Mouse (Mus musculus) cerebellum, adult 8-10 months (tissue): ENCODE measurements around the gene Synpo2.

Experiments used
- DNase-seq: peaks from one replicate; pipeline ENCODE4 v3.0.0; 2022

The Synpo2 gene

DNA sequence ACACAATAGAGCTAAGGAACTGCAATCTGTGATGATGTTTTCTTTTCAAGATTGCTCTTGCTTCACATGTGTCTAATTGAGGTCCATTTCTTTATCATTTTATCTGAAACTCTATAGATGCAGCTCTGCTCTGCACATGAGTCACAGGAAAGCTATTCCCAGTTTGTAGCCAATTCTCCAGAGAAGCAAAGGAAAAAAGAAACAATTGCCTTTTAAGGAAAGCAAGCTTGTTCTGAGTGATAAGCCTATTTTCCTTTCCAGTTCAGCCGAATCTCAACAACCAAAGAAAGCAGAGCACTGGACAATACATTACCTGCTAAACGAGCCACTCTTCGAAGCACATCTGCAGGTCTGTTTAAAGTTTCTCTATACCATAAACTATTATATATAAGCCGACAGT, 31.3 kb downstream of the Synpo2 start:
- DNase-seq, result no peak

DNA sequence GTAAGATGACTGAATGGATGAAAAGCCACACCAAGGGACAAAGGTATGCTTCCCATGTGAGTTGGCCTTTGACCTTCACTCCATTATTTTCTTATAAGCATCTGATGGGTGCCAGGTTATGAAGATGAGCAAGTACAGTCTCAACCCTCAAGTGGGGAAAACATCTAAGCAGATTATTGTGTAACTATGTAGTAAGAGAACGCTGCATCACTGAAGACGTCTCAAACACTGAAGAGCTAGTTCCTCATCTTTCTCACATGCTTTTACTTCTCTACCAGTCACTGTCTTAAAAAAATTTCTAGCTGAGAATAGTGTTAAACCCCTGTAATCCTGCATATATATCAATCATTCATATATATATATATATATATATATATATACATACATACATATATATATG, 34.2 kb downstream of the Synpo2 start:
- no peak for DNase-seq

DNA sequence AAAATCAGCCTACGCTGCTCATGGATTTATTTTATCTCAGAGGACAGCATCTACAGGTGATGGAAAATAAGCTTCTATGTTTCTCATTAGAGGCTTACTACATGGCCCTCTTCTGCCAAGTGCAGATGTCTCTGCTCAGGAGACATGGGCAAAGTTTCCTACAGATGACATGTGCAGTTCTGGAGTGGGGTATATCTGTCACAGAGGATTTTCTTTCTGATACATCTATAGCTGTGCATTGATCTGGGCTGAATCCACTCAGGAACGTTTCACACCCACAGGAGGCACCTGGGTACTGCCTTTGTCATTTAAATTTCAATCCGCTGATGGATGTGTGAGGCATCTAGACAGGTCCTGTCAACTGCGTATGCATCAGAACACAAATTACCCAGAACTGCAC, 42.2 kb downstream of the Synpo2 start:
- no peak for DNase-seq

DNA sequence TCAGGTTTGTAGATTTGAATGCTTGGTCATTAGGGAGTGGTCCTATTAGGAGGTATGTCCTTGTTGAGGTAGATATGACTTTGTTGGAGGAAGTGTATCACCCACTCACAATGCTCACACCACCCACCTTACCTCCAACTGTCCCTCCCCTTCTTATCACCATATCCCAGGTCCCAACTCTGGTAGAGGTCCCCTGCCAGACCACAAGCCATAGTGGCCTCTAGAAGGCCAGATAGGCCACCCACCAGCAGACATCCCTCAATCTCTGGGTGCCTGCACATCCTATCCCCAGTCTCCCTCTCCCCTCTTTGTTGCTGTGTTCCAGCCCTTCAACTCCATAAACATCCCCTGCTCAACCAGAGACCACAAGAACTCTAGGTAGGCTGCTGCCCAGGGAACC, 44.3 kb downstream of the Synpo2 start:
- no peak for DNase-seq

DNA sequence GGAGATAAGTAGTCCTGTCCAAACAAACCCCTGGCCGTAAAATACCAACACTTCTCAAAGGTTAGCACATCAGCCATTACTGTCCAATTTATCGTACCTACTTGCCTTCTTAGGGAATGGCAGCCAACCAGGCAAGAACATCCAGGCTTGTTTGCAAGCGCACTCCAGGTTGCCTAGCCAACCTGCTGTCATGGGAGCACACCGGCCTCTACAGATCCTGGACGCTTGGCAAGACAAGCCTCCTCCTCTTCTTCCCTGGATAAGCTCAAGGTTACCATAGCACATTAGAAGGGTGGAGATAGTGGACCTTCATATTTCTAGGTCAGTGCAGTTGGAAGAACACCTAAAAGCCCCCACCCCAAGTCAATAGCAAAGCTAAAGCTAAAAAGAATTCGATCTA, 45.6 kb downstream of the Synpo2 start:
- no peak for DNase-seq

DNA sequence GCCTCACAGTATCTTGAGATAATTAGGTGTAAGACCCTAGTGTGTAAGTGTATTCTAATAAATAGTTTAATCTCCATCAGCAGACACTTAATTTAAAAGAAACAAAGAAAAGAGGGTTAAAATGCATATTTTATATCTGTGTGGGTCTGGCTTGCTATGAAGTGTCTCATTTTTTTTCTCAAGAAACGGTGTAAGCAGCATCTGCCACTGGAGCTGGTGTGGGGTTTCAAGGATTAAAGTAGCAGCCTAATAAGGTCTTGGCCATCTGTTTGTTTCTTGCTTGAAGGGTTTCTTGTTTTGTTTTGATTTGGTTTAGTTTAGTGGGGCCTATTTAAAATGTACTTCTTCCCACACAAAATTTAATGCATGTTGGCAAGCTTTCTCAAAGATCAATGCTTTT, 46.1 kb downstream of the Synpo2 start:
- DNase-seq, result no peak

DNA sequence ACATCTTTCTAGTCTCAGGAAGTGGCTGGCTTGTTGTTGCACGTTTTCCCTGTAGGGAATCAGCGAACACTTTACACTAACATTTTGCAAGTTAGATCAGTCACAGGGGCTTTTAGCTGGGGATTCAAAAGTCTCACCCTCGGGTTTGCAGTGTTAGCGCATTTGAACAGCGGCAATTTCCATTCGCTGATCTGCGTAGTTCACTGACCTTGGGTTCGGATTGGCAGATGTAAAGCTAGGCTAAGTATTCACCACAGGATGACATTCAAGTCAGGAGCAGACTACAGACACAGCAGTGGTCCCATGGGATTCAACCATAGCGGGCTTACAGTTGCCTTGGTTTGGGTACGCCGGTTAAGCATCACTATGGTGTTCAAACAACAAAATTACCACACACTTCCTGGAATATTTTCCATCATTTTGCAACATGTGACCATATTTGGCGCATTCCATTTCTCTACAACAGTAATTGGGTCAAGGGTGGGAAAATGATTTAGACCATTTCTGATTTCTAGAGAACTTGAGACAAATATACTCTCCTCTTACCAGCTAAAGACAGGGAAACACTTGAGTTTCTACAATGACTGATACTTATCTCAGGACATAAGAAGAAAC, 47.2 kb downstream of the Synpo2 start:
- DNase-seq, result no peak

DNA sequence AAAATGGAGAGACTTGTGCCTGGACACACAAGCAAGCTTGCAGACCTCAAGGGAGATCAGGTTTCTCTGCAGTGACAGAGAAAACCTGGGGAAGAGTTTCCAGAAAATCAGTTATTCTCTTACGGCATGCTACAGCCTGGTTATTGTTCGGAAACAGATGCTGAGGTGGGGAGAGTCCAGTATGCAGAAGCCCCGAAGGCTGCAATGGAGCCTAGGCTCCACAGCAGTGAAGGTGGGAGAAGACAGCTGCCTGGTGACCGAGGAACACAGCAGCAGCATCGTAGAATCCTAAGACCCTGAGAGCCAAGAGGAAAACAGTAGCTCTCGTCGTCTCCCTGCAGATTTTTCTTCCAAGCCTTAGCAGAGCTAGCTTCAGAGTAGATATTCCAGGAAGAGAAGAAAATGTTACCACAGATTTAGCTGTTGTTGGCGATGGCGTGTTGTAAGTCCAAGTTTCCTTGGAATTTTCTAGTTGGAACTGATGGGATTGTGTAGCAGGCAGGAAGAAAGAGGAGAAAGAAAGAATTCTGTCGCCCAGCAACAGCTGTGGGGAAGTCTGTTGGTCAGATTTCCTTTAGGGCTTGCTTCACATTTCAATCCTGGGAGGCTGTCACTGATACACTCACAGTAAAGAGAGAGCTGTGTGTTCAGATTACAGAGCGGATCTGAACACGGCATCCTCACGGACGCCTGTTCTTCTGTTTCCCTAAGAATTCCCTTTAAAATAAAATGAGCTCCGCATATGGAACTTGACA, 48.4 kb downstream of the Synpo2 start:
- no peak for DNase-seq

DNA sequence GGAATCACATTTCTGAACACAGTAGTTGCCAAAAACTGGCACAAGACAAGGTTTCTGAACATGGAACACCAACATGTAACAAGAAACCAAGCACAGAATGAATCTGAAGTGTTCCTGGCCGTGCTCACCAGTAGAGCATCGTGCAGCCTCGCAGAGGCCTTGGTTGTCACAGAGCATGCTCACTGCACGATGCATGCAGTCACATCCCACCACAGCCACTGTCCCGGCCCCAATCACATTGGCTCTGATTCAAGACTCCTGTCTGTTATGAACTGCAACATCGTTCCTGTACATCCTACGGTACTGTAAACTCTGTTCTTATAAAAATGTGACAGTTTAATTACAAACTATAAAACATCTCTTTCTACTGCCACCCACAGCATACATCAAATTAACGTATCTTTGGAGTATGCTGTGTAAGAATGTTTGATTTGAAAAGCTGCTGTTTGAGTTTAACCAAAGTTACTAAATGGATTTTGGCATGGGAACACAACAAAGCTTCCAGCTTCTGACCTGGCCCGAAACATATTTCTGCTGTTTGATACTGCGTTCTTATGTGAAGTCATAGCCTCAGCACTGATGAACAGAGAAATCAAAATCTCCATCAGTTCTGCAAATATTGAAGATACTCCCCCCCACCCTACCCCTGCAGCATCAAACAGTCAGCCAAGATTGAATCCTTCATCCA, 50.6 kb downstream of the Synpo2 start:
- no peak for DNase-seq

DNA sequence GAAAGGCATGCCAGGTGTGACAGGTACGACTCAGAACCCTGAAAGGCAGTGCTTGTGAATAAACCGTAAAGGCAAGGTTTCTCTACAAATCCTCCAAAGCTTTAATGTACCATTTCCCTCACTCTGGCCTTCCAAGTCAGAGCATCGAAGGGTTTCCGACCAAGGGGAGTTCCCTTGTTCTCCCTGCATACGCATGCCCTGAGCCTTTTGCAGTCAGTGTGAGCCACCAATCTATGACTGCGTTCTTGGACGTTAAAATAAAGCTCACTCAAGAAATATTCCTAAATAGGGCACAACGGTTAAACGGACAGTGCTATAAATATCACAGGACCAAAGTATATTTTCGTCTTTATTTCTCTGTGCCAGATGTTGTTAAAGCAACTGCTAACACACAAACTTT, 51.7 kb downstream of the Synpo2 start:
- DNase-seq, result no peak

DNA sequence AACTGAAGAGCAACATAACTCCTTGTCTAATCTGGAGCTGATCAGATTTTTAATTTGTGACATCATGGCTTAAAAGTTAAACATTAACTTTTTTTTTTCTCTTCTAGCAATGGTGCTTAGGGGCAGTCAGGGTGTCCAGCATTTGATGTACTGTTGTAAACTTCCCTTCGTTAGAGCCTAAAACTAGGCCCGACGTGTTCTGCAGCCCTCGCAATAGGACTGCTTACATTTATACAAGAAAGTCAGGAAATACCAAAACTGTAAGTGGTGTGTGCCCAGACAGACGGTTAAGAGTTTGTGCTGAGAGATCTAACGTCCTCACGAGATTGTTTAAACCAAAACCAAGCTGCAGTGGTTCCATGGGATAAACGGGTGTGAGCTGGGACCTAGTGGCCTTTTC, 56.4 kb downstream of the Synpo2 start:
- DNase-seq, result no peak

DNA sequence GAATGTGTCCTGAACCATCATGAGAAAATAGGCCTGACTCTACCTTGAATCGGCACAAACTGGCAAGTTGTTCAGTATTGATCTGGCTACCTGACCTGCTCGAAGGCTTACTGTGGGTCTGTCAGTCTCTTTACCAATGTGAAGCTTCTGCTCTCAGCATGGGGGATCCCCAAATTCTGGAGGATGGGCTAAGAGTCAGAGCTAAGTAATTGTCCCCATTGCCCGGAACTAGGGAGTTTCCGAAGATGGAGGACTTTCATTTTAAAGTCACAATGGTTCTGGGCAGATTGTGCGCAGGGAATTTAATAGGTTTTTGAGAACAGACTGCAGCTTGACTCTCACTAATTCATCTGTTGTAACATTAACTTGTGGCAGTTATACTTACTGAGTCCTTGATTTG, 56.9 kb downstream of the Synpo2 start:
- DNase-seq, result no peak

DNA sequence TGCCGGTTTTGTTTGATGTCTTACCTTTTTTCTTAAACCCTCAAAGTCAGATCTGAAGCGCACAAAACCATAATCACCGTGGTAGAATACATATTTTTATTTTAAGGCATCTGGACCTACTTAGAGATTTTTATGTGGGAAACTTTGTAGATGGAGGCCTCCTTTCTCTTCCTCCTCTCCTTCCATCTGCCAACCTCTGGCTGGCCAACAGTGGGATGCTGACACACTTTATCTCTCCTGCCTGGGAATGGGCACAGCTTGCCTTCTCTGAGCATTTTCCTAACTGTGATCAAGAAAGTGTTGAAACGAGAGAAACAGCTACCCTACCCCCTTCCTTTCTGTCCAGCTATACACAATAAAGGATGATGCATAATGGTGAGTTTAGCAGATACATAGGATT, 57.5 kb downstream of the Synpo2 start:
- DNase-seq, result no peak

DNA sequence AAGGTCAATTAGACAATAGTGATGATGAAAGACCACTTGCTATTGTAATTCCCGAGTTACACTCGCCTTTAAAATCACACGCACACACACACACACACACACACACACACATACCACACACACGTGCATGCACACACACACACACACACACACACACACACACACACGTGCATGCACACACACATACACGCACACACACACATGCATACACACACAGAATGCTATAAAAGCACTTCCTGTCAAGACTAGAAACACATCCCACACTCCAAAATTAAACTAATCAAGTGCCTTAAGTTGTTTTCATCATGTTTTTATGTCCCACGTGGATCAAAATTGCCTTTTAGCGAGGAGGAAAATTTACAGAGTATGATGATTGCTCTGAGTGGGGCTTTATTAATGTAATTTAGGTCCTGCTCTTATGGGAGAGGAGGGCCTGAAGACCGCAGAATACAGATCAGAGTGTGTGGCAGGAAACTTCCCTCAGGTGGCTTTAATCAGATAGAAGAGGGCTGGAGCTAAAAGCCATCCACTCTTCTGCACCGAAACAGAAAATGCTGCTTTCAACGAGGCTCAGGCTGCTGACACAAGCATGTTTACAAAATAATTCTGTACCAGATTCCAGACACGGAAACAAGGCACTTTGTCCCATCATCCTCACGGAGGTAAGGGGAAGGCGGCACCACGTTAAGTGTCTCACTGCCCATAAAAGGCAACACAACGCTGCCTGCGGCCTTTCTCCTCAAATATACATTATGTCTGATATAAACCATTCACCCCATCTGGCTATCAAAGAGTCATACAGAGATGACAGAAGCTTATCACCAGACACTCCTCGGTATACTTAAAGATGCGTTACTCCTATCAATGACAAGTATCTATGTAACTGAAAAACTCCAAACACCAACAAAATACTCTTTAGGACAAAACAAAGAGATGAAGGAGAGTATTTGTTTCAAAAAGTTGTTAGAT, 59.3 kb downstream of the Synpo2 start:
- DNase-seq, result no peak

DNA sequence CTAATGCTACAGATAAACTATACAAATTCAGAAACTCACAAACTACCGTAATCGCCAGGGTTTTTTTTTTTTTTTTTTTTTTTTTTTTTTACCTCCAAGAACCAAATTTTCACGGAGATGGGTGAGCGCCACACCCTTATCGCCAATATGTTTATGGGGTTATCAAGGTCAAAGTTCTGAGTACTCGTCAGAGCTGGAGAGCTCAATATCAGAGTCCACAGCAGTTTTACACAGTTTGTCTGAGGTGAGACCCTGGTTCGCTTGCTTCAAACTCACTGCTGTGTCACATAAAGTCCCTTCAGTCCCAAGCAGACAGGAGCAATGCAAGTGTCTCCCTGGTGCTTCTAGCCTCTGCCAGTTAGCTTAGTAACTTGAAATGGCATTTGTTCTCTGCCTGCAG, 60.8 kb downstream of the Synpo2 start:
- DNase-seq, result no peak

DNA sequence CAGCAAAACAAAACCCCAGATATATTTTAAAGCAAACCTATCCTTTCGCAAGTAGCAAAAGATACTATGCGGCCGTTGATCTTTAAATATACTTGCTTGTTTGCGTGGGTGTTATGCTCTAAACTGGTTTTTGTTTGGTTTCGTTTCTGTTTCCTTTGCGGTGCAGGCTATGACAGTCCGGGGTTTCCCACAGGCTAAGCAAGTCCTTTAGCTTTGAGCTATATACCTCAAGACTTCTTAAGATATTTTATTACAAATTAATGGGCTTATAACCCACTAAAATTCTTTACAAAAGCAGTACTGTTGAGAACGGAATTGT, 61.6 kb downstream of the Synpo2 start:
- no peak for DNase-seq

DNA sequence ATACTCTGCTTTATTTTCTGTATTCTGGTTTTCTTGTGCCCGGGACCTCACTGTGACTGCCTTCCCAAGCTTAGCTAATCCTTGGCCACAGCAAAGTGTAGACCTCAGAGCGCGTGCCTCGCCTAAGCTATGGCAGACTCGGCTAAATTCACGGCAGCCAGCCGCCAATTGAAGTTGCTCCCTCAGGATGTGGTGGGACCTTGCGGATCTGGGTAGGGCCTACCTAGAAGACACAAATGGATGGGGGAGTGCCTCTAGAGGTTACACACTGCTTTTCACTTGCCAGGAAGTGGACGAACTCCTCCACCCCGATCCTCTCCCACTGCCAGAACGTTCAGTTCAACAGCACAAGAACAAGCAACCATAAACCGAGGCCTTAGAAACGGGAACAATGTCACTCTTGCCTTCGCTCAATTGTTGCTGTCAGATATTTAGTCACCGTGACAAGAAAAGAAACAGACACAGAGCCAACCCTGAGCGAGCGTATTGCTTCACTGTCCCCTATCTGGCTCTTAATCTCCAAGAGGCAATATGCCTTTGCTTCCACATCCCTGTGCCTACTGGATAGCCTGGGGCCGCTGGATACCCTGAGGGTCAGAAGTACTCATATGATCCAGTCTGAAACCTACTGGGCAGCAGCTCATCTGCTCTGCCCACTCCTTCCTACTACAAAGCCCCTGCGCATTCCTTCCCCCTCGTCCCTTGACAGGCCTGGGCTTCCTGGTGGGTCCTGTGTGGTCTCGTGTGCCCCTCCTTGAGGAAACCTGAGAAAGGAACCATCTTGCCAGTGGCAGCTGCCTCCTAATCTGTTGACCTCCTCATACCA, 62.2 kb downstream of the Synpo2 start:
- DNase-seq, result no peak

DNA sequence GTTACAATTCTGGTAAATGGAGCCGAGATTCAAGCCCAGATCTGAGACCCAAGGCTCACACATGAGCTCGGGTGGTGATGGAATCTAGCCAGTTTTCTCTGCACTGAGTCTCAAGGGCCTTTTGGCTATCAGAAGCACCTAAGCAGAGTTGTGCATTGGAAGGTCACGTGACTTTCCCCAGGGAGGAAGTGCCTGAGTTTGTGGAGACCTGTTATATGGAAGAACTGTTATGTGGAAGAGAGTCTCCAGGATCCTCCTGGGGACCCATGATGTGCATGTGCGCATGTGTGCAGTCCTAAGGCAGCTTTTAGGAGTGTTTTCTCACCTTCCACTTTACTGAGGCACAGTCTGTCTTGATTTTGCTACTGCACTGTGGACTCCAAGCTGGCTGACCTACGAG, 63.8 kb downstream of the Synpo2 start:
- no peak for DNase-seq

DNA sequence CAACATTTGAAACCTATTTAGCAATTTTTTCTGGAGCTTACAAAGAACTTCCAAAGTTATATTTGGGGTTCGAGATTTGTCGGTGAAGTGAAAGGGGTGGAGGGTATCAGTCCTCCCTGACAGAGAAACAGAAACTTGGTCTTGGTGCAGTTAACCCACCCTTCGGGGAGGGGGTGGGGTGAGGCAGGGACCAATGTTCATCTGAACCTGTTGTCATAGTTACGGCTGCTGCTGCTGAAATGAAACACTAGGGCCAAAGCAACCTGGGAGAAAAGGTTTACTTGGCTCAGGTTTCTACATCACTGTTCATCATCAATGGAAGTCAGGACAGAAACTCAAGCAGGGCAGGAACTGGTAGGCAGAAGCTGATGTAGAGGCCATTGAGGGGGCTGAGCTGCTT, 66.6 kb downstream of the Synpo2 start:
- DNase-seq, result no peak

DNA sequence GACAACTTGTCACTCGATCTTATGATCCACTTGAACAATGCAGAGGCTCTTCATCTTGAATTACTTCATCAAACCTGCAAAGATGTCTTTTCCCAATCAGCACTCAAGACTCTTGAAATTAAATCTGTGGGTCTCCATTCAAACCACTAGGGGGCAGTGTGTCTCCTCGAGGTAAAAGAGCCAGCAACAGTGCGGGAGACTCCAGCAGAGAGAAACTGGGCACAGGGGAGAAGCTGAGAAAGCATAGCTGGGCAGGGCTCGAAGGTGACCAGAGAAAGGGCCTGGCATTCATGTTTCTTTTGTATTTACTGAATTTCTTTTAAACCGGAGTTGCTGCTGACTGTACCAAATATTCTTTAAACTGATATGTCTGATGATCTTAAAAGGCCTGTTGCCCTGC, 67.1 kb downstream of the Synpo2 start:
- DNase-seq, result peak; percentile 42

DNA sequence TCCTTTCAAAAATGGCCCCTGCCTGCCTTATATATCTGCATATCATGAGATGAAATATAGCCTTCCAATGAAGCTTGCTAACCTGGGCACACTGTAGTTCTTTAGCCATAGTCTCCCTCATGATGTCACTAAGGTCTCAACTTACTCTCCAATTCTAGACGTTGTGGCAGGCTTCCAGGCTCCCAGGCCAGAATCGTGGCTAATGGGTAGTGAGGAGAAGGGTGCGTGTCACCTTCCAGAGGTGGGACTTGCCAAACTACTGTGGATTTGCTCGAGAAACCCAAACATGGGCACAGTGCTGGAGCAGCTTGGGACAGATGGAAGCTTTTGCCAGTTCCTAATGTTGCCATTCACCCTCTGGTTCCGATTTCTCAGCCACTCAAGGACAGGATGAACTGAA, 69.5 kb downstream of the Synpo2 start:
- no peak for DNase-seq

DNA sequence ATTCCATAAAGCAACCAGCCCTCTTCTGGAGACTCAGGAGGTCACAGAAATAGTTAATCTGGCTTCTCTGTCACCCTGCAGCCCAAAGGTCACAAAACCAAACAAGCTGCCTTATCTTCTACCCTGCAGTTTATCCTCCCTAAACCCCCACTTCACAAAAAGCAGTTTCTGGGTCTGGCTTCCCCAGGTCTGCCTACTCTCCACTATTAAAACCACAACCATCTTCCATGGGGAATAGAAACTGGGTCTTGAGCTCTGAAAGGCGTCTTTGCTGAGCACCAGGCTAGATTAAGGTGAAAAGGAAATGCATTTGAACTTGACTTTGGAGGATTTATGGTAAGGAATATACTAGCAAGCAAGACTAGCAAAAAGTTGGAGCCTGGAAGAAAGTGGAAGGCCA, 71.8 kb downstream of the Synpo2 start:
- DNase-seq, result no peak

DNA sequence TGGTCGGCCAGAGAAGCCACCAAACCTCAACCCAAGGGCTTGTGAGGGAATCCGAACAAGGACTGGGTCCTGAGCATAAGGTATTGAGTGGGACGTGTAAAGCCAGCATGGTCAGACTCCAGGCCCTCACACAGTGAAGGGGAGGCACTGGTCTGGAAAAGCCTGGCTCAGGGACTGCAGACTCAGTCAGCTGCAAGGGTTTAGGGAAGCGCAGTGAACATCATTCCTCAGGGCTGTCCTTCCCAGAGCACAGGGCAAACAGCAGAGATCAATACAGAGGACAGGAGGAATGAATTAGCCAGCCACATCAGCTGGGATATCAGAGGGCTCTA, 72.8 kb downstream of the Synpo2 start:
- DNase-seq, result no peak
